Mouse (Mus musculus) cerebellum, postnatal 25 days (tissue): ENCODE measurements around the gene Map1s.
A peak's percentile ranks its signal among the peaks of the same experiment; 100 is the strongest.

ENCODE experiments used
- DNase-seq, 2 experiments: peaks; one replicate each; pipeline ENCODE4 v3.0.0; 2021; ENCODE audit warnings: mixed read lengths in 2 of 2

Gene Map1s

GRCm38 (mm10) chr8:70899226-70899625 lies 6.5 kb upstream of the Map1s start:
- no peak for DNase-seq

GRCm38 (mm10) chr8:70900872-70901387 lies 4.8 kb upstream of the Map1s start:
- DNase-seq: no peak

- no peak for DNase-seq
Observed at GRCm38 (mm10) chr8:70902211-70902610, 3.5 kb upstream of the Map1s start.

GRCm38 (mm10) chr8:70903112-70903511 lies 2.6 kb upstream of the Map1s start:
- no peak for DNase-seq

- DNase-seq: no peak
Observed at GRCm38 (mm10) chr8:70903582-70903981, 2.1 kb upstream of the Map1s start.

- DNase-seq: no peak
Observed at GRCm38 (mm10) chr8:70904532-70904931, 1.2 kb upstream of the Map1s start.

- no peak for DNase-seq
Observed at GRCm38 (mm10) chr8:70905463-70905830, 285 bp upstream of the Map1s start.

- no peak for DNase-seq
Observed at GRCm38 (mm10) chr8:70907518-70907917, 1.8 kb downstream of the Map1s start.

GRCm38 (mm10) chr8:70911596-70911995 lies 5.9 kb downstream of the Map1s start:
- DNase-seq: no peak

GRCm38 (mm10) chr8:70912955-70913354 lies 7.2 kb downstream of the Map1s start:
- no peak for DNase-seq

GRCm38 (mm10) chr8:70913523-70913922 lies 7.8 kb downstream of the Map1s start:
- no peak for DNase-seq

- no peak for DNase-seq
Observed at GRCm38 (mm10) chr8:70914704-70915103, 9.0 kb downstream of the Map1s start.

GRCm38 (mm10) chr8:70920049-70920922 lies 14.6 kb downstream of the Map1s start:
- DNase-seq: peak in 1 of 2 experiments; percentile 10

GRCm38 (mm10) chr8:70924151-70924550 lies 18.4 kb downstream of the Map1s start:
- DNase-seq: no peak

GRCm38 (mm10) chr8:70925754-70926153 lies 20.0 kb downstream of the Map1s start:
- DNase-seq: peak in 1 of 2 experiments; percentile 2

- DNase-seq: peak in 1 of 2 experiments; percentile 1
Observed at GRCm38 (mm10) chr8:70926396-70926795, 20.7 kb downstream of the Map1s start.

GRCm38 (mm10) chr8:70928096-70928495 lies 22.4 kb downstream of the Map1s start:
- no peak for DNase-seq

- no peak for DNase-seq
Observed at GRCm38 (mm10) chr8:70928778-70929322, 23.1 kb downstream of the Map1s start.

GRCm38 (mm10) chr8:70931731-70932130 lies 26.0 kb downstream of the Map1s start:
- no peak for DNase-seq

GRCm38 (mm10) chr8:70933036-70933435 lies 27.3 kb downstream of the Map1s start:
- no peak for DNase-seq

GRCm38 (mm10) chr8:70934786-70935185 lies 29.1 kb downstream of the Map1s start:
- DNase-seq: no peak

GRCm38 (mm10) chr8:70937200-70937599 lies 31.5 kb downstream of the Map1s start:
- DNase-seq: no peak

GRCm38 (mm10) chr8:70941478-70941877 lies 35.7 kb downstream of the Map1s start:
- DNase-seq: no peak

GRCm38 (mm10) chr8:70943187-70943586 lies 37.5 kb downstream of the Map1s start:
- no peak for DNase-seq
